Mouse (Mus musculus) intestine, postnatal 0 days (tissue): ENCODE data around the gene Fam104a. TPM values are rescaled to one million over a fixed set of nuclear protein-coding genes. Genes with fewer than 3 reads are reported as not detected.
A peak's percentile ranks its signal among the peaks of the same experiment; 100 is the strongest.

Experiments
- ATAC-seq: fragments of 200-750 bp; cut with Nextera tagmentation; 2 replicates; pipeline ENCODE4 v1.8.0; 2017; ENCODE audit warnings: mild to moderate bottlenecking, moderate TSS enrichment, moderate library complexity
- H3K27ac ChIP-seq: fragments of 300-500 bp; sonication (generic); 2 replicates; pipeline ENCODE4 v1.5.1; 2014; ENCODE audit warnings: mild to moderate bottlenecking, low read depth, low read length, moderate library complexity
- H3K27me3 ChIP-seq: fragments of 300-500 bp; sonication (generic); replicated peaks from 2 replicates; pipeline ENCODE4 v1.6.1; 2014; ENCODE audit warnings: low read length, mixed read lengths; ENCODE audit not compliant: control insufficient read depth, insufficient read depth
- H3K36me3 ChIP-seq: fragments of 300-500 bp; sonication (generic); 2 replicates; pipeline ENCODE4 v1.6.1; 2014; ENCODE audit warnings: mild to moderate bottlenecking, moderate library complexity; ENCODE audit not compliant: control insufficient read depth, insufficient read depth
- H3K4me1 ChIP-seq: fragments of 300-500 bp; sonication (generic); replicated peaks from 2 replicates; pipeline ENCODE4 v1.6.1; 2014; ENCODE audit warnings: antibody characterized with exemption, low read length, mixed read lengths; ENCODE audit not compliant: control insufficient read depth, insufficient read depth
- H3K4me2 ChIP-seq: fragments of 300-500 bp; sonication (generic); replicated peaks from 2 replicates; pipeline ENCODE4 v1.6.1; 2014; ENCODE audit warnings: low read depth, mild to moderate bottlenecking, moderate library complexity
- H3K4me3 ChIP-seq: fragments of 300-500 bp; sonication (generic); 2 replicates; pipeline ENCODE4 v1.5.1; 2014; ENCODE audit warnings: low read depth, low read length
- H3K9ac ChIP-seq: fragments of 300-500 bp; sonication (generic); 2 replicates; pipeline ENCODE4 v1.6.1; 2014; ENCODE audit warnings: mild to moderate bottlenecking, low read depth, low read length
- H3K9me3 ChIP-seq: fragments of 300-500 bp; sonication (generic); 2 replicates; pipeline ENCODE4 v1.6.1; 2016; ENCODE audit warnings: mixed run types; ENCODE audit not compliant: control insufficient read depth
- CTCF ChIP-seq: sonication (generic); IDR thresholded peaks from 2 replicates; pipeline ENCODE4 v1.5.1; 2016; ENCODE audit warnings: low read depth, mild to moderate bottlenecking, control low read depth, antibody characterized with exemption, moderate library complexity
- WGBS: fragments of 180-500 bp; shearing (Covaris S2); extraction: QIAGEN DNeasy Blood & Tissue Kit; methylation state at CpG from one replicate; pipeline ENCODE4 v1.1.7; 2014; 5-methylcytosine and 5-hydroxymethylcytosine counted together
- polyA plus RNA-seq: library from polyadenylated mRNA; unstranded; fragments of >200 nt; fragmentation: Nextera tagmentation; extraction: Ambion mirVana; gene quantifications from 2 replicates; pipeline ENCODE4 v1.2.1, GENCODE M21; 2015

Fam104a gene
- polyA plus RNA-seq, 1 experiment from 2014 or later: 40.0 TPM

DNA sequence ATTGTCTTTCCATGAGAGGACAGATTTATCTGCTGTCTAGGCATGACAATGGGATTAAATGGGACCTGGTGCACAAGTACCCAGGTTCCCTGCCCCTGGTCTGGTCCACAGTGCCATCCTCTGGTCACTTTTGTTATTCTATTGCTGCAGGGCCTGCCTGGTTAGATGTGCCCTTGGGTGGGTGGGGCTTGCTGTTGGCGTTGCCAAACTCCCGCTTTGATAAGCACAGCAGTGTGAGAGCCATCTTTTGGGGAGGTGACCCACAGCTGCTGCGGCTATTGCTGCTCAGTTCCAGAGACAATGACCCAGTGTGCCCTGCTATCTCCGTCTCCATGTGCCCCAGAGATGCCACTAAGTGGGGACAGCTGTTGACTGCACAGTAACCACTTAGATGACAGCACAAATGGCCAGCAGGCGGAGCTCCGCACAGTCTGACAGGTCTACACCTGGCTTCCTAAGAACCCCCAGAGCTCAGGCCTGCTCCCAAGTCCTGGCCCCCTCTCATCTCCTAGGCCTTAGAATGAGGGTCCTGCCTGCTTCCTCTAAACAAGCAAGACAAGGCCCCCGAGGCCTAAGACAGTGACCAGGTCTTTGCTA is 31.2 kb upstream of the Fam104a start:
- no peaks in the 10 kb centered on the region for H3K9me3 ChIP-seq
- no peaks in the 10 kb centered on the region for H3K27me3 ChIP-seq
- H3K9ac ChIP-seq: no peak overlapping the region
- H3K27ac ChIP-seq: no peak overlapping the region
- H3K4me2 ChIP-seq: no peak overlapping the region
- TF ChIP-seq CTCF: peak; percentile 45
- H3K4me1 ChIP-seq: 0 out of 2 replicates have a peak, but pooled peaks cover 2% of the 10 kb centered on the region
- H3K4me3 ChIP-seq: no peak overlapping the region
- peak; percentile 34 for ATAC-seq
- whole genome bisulfite sequencing: 67% methylated on average over 7 of the region's 7 CpGs
- no peaks in the 10 kb centered on the region for H3K36me3 ChIP-seq

DNA sequence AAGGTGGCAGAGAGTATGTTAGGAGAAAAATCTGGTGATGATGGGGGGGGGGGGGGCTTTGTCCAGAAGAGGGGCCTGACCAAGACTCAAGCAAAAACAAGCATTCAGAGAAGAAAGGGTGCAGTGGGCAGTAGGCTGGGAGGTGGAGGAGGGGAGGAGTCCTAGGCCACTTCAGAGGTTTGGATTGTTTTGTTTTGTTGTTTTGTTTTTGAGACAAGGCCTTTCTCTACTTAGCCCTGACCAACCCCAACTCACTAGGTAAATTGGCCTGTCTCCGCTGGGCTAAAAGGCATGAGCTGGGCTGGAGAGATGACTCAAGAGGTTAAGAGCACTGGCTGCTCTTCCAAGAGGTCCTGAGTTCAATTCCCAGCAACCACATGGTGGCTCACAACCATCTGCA is 27.1 kb upstream of the Fam104a start:
- ATAC-seq: no peak
- 81% methylated on average over 1 of the region's 1 CpGs for WGBS
- H3K36me3 ChIP-seq: no peaks in the 10 kb centered on the region; the same call in 1 of the 2 replicates
- H3K9ac ChIP-seq: no peak overlapping the region
- H3K27me3 ChIP-seq: no peaks in the 10 kb centered on the region
- TF ChIP-seq CTCF: no peak
- no peaks in the 10 kb centered on the region for H3K9me3 ChIP-seq
- no peak overlapping the region for H3K27ac ChIP-seq
- H3K4me1 ChIP-seq: 0 out of 2 replicates have a peak, but pooled peaks cover 2% of the 10 kb centered on the region
- no peak overlapping the region for H3K4me3 ChIP-seq
- no peak overlapping the region for H3K4me2 ChIP-seq

DNA sequence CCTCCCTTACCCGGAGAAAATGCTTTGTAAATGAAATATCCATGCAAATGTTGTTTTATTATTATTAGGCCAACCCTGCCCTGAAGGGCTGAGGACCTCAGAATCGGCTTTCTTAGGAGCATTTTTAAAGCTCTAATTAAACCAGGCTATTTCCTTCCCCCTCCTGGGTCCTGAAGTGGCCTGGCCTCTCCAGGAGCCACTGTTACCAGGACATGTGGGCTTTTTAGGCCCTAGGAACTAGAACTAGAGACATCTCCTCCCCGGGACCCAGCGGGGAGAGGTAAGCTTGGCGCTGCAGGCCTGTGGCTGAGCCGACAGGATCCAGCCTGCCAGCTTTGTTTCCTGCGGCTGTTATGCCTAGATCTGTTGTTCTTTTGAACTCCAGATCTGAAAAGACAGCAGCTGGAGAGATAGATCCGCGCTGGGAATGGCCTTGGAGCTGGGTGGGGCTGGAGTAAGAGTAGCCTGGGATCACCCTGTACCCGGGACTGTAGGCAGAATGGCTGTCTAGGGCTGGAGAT is 26.4 kb upstream of the Fam104a start:
- 13% methylated on average over 10 of the region's 10 CpGs for WGBS
- Histone ChIP-seq H3K4me1 (0 out of 2 replicates have a peak, but pooled peaks cover 2% of the 10 kb centered on the region), H3K4me2 (no peak overlapping the region), H3K9ac (0 out of 2 replicates have a peak overlapping the region, but pooled peaks have one; percentile 17), H3K9me3 (no peaks in the 10 kb centered on the region), H3K36me3 (no peaks in the 10 kb centered on the region; the same call in 1 of the 2 replicates), H3K4me3 (no peak overlapping the region), H3K27ac (no peak overlapping the region), H3K27me3 (no peaks in the 10 kb centered on the region)
- TF ChIP-seq CTCF: no peak
- 0 out of 2 replicates have a peak, but pooled peaks have one; percentile 23 for ATAC-seq

DNA sequence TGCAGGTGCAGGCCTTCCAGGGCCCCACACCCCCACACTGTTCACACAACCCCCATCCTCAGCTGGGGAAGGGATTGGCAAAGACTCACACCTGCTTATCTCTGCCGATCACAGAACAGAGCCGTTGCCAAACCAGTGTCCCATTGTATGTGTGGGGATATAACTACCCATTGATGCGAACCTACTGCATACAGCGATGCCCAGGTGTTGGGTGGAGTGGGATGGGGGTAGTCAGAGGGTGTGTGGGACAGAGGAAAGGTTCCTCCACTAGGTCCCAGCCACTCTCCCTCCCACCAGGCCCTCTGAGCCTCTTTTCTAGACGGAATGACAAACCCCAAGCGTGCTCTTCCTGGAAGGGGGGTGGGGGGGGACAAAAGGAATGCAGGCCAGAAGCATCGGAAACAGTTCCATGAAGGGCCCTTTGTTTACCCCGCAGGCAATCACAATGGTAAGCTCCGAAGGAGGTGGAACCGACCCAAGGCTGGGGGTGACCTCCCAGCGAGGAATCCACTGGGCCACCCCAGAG is 25.8 kb upstream of the Fam104a start, which contains the start of gene Cpsf4l:
Gene Cpsf4l, minus strand, starts transcription at position 287 of the 526 bp plus-strand sequence.
- Histone ChIP-seq H3K27me3 (no peaks in the 10 kb centered on the region), H3K4me2 (no peak within 1 kb of the TSS), H3K4me3 (no peak within 1 kb of the TSS), H3K36me3 (no peaks in the 10 kb centered on the region; the same call in 1 of the 2 replicates), H3K9me3 (no peaks in the 10 kb centered on the region), H3K9ac (0 out of 2 replicates have a peak within 1 kb of the TSS, but pooled peaks have one; percentile 17), H3K27ac (no peak within 1 kb of the TSS; the same call in 1 of the 2 replicates), H3K4me1 (0 out of 2 replicates have a peak, but pooled peaks cover 2% of the 10 kb centered on the region)
- no peak for TF ChIP-seq CTCF
- ATAC-seq: no peak
- WGBS: 35% methylated on average over 11 of the region's 11 CpGs

DNA sequence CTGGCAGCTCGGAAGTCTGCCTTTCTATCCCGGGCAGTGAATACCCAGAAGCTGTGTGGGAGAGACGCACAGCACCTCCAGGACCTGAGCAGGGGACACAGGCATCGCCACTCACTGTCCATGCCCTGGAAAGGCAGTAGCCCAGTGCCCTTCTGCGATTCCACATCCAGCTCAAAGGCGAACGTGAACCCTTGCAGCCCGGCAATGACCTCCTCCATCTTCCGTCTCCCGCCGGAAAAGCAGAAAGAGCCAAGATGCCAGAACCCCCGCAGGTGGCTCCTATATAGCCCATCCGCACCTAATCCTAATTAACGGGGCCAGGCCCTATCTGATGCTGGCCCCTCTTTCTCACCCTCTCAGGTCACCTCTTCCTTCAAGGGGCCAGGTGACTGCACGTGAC is 25.3 kb upstream of the Fam104a start:
- Histone ChIP-seq H3K9me3 (no peaks in the 10 kb centered on the region), H3K27me3 (no peaks in the 10 kb centered on the region), H3K4me2 (no peak overlapping the region), H3K4me3 (no peak overlapping the region), H3K36me3 (no peaks in the 10 kb centered on the region; the same call in 1 of the 2 replicates), H3K27ac (no peak overlapping the region), H3K9ac (no peak overlapping the region), H3K4me1 (0 out of 2 replicates have a peak, but pooled peaks cover 2% of the 10 kb centered on the region)
- 66% methylated on average over 15 of the region's 15 CpGs for WGBS
- TF ChIP-seq CTCF: no peak
- no peak for ATAC-seq

DNA sequence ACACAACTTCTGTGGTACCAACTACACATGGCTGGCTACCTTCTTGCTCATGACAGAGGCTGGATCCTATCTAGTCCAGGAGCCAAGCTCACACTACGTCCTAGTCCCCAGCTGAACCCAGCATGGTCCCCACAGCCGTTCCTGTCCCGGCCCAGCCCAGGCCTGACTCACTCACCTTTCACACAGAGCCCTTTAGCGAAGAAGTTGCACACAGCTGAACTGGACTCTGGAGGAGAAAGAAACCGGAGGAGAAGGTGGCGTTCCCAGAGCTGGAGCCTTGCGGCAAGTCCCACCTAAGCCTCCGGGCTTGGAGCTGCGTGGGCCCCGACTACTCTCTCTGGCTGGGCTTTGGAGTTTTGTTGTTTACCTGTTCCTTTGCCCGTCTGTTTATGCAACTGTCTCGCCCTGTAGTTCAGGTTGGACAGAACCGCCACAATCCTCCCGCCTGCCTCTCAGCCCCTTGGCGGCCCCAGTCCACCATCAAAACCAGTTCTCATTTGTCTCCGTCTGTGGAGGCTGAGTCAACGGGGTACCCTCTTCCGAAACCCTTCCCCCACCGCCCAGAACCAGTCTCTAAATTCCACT is 24.8 kb upstream of the Fam104a start:
- Histone ChIP-seq H3K36me3 (no peaks in the 10 kb centered on the region; the same call in 1 of the 2 replicates), H3K4me2 (no peak overlapping the region), H3K9ac (no peak overlapping the region), H3K4me3 (no peak overlapping the region), H3K27me3 (no peaks in the 10 kb centered on the region), H3K27ac (no peak overlapping the region), H3K9me3 (no peaks in the 10 kb centered on the region), H3K4me1 (0 out of 2 replicates have a peak, but pooled peaks cover 2% of the 10 kb centered on the region)
- WGBS: 65% methylated on average over 19 of the region's 19 CpGs
- no peak for TF ChIP-seq CTCF
- no peak for ATAC-seq
